Mouse (Mus musculus): ENCODE measurements around the gene Coro1c. TPM values are rescaled to one million over a fixed set of nuclear protein-coding genes. Genes with fewer than 3 reads are reported as not detected.

The Coro1c gene
- polyA plus RNA-seq, 1 experiment, result 19.9 TPM

DNA sequence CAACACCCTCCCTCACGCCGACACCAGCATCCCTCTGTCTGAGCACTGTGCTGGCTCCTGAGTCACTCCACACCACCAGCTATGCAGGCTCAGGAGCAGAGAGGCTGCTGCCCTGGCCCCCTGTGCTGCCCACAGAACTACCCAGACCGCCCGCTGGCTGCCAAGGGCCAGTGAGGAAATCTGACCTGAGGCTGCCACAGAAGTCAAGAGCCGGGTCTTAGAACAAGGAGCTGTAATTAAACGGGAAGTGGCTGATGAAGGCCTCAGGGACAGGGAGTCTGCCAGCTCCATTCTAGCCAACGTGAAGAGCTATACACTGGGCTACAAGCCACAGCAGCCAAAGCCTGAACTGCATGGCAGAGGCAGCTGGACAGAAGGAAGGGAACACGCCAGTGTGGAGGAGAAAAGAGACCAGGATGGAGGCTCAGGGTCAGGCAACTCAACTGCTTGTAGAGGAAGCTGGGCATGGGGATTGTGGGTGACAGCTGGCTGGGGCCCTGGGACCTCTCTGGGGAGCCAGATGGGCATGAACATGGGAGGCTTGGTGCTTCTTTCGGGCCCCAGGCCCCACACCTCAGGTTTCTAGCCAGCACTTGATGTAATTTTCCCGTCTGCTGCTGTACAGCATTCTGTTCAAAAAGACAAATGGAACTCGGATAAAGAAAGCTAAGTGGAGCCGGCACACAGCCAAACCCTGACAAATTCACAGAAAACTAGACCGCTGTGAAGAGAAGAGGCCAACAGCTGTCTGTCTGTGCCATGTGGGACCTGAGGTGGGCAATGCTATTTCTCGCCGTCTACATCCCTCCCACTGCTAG lies 25.8 kb downstream of the Coro1c start:
- H3K27ac ChIP-seq (replicated peaks; ENCODE audit: low read depth, low read length), result no peak overlapping the region
- no peak overlapping the region for H3K4me3 ChIP-seq (ENCODE audit: insufficient read depth, low read depth, low read length)
- H3K4me1 ChIP-seq (ENCODE audit: control insufficient read depth, insufficient read depth, insufficient read length, low read length), result peaks cover 12% of the 10 kb centered on the region

DNA sequence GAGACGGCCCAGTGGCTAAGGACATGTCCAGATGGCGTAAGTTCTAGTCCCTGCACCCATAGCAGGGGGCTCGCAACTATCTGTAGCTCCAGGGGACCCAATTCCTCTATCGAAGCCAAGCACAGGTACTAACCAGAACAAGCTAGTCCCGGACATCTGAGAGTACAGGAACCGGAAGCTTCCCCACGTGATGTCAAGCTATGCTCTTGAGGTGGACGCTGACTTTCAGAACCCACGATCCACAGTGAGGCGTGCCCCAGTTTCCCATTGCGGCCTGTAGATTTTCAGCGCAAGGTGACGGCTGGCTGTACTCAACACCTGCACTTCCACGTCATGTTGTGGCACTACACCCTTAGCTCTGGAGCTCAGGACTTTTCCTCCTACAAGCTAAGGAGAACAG lies 27.4 kb downstream of the Coro1c start:
- peaks cover 8% of the 10 kb centered on the region; the same call in 1 of the 2 replicates for H3K4me1 ChIP-seq (ENCODE audit: control insufficient read depth, insufficient read depth, insufficient read length, low read length)
- no peak overlapping the region for H3K4me3 ChIP-seq (ENCODE audit: insufficient read depth, low read depth, low read length)
- no peak overlapping the region for H3K27ac ChIP-seq (replicated peaks; ENCODE audit: low read depth, low read length)

DNA sequence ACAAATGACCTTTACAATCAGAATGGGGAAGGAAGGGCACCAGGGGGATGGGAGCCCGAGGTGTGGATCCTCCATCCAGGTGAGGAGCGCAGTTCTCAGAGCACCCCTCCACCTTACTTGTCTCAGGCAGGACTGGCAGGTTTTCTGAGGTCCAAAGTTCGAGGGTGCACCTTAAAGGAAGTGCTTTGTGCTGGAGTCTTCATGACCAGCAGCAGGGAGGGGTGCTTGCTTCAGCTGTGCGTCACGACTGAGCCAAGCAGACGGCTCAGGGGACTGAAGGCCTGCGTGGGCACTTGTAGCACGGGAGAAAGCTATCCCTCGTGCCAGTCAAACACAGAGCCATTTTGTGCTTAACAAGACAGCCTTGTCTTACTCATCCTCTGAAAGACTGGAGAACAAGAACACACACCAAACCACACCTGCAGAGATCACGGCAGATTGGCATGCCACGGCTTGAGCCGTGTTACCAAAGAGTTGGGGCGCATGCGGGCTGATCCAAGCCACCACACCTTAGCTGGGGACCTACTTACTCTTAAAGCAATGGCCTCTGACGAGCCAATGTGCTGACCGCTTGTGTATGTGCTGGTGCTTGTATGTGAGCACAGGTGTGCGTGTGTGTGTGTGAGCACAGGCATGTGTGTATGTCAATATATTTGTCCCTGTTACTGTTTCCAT lies 29.5 kb downstream of the Coro1c start:
- H3K4me3 ChIP-seq (ENCODE audit: insufficient read depth, low read depth, low read length), result no peak overlapping the region
- H3K4me1 ChIP-seq (ENCODE audit: control insufficient read depth, insufficient read depth, insufficient read length, low read length), result peaks cover 16% of the 10 kb centered on the region
- no peak overlapping the region for H3K27ac ChIP-seq (replicated peaks; ENCODE audit: low read depth, low read length)

DNA sequence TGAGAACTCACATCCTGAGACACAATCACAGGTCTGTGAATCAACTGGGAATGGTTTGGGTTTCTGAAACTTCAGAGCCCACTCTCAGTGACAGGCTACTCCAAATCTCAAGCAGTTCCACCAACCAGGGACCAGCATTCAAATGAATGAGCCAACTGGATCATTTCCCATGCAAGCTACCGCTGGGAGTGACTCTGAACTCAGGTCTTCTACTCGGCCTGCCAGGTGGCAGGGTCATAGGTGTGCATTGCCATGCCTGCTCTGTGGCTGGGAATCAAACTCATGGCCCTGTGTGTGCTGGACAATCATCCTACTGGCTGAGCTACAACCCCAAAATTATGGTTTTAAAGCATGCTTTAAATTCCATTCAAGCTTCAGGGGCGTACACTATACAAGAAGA lies 31.0 kb downstream of the Coro1c start:
- Histone ChIP-seq H3K4me1 (ENCODE audit: control insufficient read depth, insufficient read depth, insufficient read length, low read length) (peaks cover 20% of the 10 kb centered on the region), H3K4me3 (ENCODE audit: insufficient read depth, low read depth, low read length) (no peak overlapping the region), H3K27ac (replicated peaks; ENCODE audit: low read depth, low read length) (no peak overlapping the region)

DNA sequence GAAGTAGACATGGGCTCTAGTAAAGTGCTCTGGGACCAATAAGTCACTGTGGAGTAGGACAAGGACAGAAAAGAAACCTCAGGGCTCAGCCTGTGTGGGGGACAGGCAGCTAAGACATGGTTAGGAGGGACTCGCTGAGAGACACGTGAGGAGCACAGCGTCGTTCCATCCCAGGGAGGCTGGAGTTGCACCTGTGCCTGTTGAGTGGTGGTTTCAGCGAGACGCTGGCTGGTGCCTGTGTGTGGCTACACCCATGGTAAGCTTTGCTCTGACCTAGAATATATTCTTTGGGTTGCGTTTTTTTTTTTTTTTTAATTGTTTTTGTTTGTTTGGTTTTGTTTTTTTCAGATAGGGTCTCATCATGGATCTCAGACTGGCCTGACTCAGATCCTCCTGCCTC lies 32.4 kb downstream of the Coro1c start:
- Histone ChIP-seq H3K27ac (replicated peaks; ENCODE audit: low read depth, low read length) (no peak overlapping the region), H3K4me3 (ENCODE audit: insufficient read depth, low read depth, low read length) (no peak overlapping the region), H3K4me1 (ENCODE audit: control insufficient read depth, insufficient read depth, insufficient read length, low read length) (peaks cover 32% of the 10 kb centered on the region)

DNA sequence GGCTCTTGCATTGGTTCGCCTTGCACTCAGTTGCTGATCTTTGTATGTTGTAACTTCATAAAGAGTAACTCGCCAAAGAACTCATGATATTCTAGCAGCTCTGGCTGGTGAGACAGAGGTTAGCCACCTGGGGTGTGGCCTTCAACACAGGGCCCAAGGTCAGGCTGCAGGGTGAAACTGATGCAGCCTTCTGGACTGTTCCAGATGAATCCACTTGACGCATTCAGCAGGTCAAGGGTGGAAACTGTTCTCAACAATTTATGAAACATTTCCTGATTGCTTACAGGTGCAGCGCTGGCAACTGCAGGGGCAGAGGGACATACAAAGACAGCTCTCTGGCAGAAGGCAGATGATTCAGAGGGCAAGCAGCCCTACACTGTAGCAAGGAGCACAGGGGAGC lies 32.9 kb downstream of the Coro1c start:
- peaks cover 36% of the 10 kb centered on the region for H3K4me1 ChIP-seq (ENCODE audit: control insufficient read depth, insufficient read depth, insufficient read length, low read length)
- no peak overlapping the region for H3K4me3 ChIP-seq (ENCODE audit: insufficient read depth, low read depth, low read length)
- no peak overlapping the region for H3K27ac ChIP-seq (replicated peaks; ENCODE audit: low read depth, low read length)

DNA sequence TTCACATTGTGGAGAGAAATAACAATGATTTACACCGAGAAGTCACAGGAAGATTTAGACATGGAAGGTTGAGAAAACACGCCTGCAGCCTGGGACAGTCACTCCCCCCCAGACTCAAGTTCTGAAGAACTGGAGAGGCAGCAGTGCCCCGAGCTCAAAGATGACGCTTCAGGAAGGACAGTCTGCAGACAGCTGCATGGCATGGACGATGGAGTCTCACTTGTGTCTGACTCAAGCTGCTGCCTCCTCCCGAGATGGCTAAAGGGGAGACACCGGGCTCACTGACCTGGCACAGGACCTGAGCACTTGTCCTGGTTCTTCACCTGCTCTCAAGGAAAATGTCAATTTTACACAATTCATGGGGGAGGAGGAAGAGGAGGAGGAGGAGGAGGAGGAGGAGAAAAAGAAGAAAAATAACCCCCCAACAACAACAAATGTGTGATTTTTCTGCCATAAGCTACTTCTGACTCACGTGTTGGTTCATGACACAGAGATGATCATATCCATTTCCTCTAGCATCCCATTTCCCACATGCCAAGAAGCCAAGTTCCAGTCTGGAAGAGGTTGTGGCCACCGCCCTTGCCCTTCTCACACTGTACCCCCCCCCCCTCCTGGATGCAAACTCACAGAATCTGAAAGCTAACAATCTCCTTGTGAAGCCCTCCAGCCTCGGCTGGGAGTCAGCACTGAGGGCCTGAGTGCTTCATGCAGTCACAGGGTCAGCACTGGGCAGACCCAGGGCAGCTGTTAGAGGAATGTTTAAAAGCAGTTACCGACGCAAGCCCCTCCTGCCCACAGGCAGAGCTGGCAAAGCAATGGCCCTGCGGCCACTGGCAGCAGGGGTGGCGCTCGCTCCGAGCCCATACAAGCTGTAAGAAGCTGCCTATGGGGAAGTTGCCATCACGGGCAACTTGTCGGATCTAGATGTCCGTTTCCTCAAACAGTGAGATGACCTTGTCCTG lies 34.2 kb downstream of the Coro1c start:
- Histone ChIP-seq H3K4me3 (ENCODE audit: insufficient read depth, low read depth, low read length) (peak overlapping the region; percentile 21; the same call in 1 of the 2 replicates), H3K27ac (replicated peaks; ENCODE audit: low read depth, low read length) (peak overlapping the region; percentile 76; the same call in 1 of the 2 replicates), H3K4me1 (ENCODE audit: control insufficient read depth, insufficient read depth, insufficient read length, low read length) (peaks cover 48% of the 10 kb centered on the region)

DNA sequence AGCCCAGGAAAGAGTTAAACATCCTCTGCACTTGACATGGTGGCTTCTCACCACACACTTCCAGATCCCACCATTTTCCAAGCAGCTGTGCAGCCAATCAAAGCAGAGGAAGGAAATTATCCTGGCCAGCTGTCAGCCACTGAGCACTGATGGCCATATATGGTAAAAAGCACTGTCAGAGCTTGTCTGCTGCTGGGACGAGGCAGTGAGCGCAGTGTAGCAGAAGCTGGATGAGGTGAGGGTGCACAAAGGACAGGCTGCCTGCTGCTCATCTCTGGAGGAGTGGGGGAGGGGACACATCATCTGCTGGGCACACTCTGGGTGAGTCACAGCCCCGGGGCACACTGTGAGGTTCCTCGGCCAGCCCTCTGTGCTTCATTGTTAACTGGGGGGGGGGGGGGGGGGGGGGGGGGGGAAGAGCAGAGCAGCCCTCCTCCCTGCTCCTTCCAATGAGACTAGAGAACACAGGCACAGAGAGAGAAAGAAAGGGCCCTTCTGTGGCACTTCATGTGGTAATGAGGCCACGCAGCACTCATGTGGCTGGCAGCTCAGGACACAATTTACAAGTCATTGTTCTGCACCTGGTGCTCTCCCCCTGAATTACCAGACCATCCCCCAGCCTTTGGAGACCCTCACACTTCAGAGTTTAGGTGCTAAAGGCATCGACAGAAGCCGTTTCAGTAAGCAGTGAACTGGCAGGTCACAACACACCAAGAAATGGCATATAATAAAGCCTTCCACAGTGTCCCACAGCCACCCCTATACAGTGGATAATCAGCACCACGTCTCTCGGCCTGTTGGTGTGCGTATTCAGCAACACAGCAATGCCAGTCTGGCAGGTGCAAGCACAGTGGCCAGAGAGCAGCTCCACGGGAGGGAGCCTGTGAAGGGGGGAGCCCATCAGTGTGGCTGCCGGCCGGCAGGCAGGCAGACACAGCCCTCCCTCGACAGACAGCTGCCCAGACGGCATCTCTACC lies 35.3 kb downstream of the Coro1c start:
- peak overlapping the region; percentile 76 for H3K27ac ChIP-seq (replicated peaks; ENCODE audit: low read depth, low read length)
- H3K4me3 ChIP-seq (ENCODE audit: insufficient read depth, low read depth, low read length), result peak overlapping the region; percentile 21
- H3K4me1 ChIP-seq (ENCODE audit: control insufficient read depth, insufficient read depth, insufficient read length, low read length), result peaks cover 53% of the 10 kb centered on the region

DNA sequence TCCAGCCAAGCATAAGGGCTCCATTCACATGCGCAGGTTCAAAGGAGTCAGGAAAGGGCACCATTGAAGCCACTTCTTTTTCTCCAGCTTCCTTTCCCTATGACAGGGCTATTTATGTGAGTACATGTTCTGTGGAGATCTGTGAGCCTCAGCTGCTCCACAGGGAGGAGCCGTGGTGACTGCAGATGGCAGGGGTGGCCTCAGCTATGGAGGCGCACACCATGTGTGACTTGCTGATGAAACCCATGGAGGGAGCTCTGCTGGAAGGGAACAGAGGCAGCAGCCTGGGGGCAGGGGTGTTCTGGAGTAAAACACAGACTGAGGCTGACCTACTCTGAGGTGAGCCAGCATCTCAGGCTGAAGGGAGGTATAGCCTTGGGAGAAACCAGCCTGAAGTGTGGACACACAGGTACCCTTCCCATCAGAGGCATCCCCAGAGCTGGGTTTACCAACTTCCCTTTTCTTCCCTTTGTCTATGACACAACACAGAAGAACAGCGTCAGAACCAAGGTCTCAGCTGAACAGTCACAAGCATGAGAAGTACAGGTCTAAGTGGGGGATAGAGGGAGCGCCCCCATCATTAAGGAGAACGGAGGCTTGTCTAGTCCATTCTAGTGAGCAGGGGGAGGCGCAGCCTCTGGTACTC lies 36.5 kb downstream of the Coro1c start:
- Histone ChIP-seq H3K4me3 (ENCODE audit: insufficient read depth, low read depth, low read length) (no peak overlapping the region), H3K27ac (replicated peaks; ENCODE audit: low read depth, low read length) (peak overlapping the region; percentile 76), H3K4me1 (ENCODE audit: control insufficient read depth, insufficient read depth, insufficient read length, low read length) (peaks cover 53% of the 10 kb centered on the region)

DNA sequence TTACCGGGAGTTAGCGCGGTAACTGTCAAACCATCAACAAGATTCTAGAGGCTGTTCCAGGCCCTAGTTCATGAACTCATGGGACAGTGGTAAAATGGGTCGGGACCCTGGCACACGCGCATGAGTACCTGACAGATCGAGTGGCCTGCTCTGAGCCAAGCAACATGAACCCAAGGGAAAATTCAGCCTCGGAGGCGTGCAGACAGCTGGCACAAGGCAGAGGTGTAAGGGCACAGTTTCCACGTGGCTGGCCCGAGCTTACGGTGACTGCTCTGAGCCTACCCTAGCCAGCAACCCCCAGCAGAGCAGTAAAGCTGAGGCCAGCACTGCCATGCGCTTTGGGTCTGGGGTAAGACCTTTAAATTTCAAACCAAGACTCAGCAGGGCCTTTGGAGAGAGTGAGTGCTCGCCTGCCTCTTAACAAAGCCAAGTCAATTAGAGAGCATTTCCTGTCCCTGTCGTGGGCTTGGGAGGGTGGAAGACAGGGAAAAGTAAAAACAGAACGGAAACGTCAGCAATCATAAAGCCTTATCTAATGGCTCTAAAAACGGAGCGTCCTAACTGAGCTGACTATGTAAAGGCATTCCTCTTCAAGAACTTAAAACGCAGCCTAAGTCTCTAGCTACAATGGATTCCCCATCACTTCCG lies 38.0 kb downstream of the Coro1c start:
- Histone ChIP-seq H3K4me1 (ENCODE audit: control insufficient read depth, insufficient read depth, insufficient read length, low read length) (peaks cover 53% of the 10 kb centered on the region), H3K4me3 (ENCODE audit: insufficient read depth, low read depth, low read length) (no peak overlapping the region), H3K27ac (replicated peaks; ENCODE audit: low read depth, low read length) (peak overlapping the region; percentile 67)

DNA sequence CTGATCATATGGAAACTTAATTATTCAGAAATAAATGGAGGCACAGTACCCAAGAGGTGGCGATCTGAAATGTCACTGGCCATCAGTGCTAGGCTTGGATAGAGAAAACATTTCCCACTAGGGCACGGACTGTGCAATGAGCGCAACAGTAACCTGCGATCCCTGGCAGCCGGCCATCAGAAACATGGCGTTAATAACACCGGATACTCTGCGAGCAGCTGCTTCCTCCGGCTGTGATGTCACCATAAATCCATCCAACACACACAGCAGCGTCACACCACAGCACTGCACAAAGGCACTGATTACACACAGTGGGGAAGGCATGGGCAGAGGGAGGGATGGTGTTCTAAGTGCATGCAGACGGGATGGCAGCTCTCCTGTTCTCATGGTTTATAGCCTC lies 39.4 kb downstream of the Coro1c start:
- H3K27ac ChIP-seq (replicated peaks; ENCODE audit: low read depth, low read length), result peak overlapping the region; percentile 34

DNA sequence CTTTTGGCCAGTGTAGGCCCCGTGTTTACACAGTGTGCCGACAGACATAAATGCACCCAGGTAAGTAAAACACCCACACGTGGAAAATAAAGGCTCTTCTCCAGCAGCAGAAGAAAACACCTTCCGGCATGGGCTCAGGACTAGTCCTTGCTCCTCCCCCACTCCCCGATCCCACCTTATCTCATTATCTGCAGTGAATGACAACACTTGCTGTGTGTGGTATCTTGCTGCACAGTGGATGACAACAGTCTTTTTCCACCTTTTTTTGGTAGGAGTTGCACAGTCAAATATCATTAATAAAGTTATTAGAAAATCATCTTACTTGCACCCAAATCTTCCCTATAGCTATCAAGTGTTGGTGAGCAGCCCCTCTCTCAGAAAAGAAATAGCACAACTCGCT lies 43.6 kb downstream of the Coro1c start:
- peaks cover 11% of the 10 kb centered on the region for H3K4me1 ChIP-seq (ENCODE audit: control insufficient read depth, insufficient read depth, insufficient read length, low read length)
- no peak overlapping the region for H3K4me3 ChIP-seq (ENCODE audit: insufficient read depth, low read depth, low read length)
- no peak overlapping the region for H3K27ac ChIP-seq (replicated peaks; ENCODE audit: low read depth, low read length)

More for the DNA sequence above, 39.4 kb downstream of the Coro1c start:
- Histone ChIP-seq H3K4me3 (ENCODE audit: insufficient read depth, low read depth, low read length) (no peak overlapping the region), H3K4me1 (ENCODE audit: control insufficient read depth, insufficient read depth, insufficient read length, low read length) (peaks cover 46% of the 10 kb centered on the region)

DNA sequence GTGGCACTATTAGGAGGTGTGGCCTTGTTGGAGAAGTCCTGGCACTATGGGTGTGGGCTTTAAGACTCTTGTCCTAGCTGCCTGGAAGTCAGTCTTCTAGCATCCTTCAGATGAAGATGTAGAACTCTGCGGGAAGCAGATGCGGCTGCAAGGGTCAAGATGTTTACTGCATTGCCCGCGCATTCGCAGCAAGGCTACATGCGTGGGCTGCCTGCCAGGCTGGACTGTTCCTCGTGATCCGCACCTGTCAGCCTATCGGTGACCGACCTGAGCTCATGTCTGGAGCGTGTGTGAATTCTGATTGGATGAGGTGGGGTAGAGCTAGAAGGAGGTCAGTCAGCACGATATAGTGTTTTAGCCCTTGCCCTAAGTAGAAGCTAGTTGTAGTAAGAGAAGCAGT lies 44.6 kb downstream of the Coro1c start:
- H3K4me3 ChIP-seq (ENCODE audit: insufficient read depth, low read depth, low read length), result no peak overlapping the region
- peaks cover 8% of the 10 kb centered on the region; the same call in 1 of the 2 replicates for H3K4me1 ChIP-seq (ENCODE audit: control insufficient read depth, insufficient read depth, insufficient read length, low read length)
- no peak overlapping the region for H3K27ac ChIP-seq (replicated peaks; ENCODE audit: low read depth, low read length)

All from brown adipose tissue, adult 24 weeks (tissue).